Mouse (Mus musculus): ENCODE measurements around the gene Fgfr2.

Fgfr2 gene

DNA sequence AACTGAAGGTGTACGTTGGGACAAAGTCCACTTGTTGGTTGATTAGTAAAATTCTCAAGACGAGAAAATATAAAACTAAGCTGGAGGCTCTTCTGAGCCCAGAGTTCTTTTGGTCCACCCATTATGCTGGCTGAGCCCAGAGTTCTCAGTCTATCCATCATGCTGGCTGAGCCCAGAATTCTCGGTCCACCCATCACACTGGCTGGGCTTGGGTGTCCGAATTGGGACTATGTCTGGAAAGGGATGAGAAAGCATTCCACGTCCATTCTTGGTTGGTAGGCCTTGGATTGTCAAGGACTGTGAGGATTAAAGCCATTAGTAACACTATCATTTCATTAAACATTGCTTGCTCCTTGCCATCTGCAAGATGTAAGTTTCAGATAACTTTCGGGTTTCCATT, 767.4 kb downstream of the Fgfr2 start:
- H3K36me3 ChIP-seq (ENCODE audit: insufficient read depth, low read length): no peaks in the 10 kb centered on the region
- peaks cover 3% of the 10 kb centered on the region; the same call in 1 of the 2 replicates for H3K27me3 ChIP-seq (ENCODE audit: insufficient read depth, low read length)
- no peak overlapping the region for H3K4me3 ChIP-seq (replicated peaks; ENCODE audit: low read length)
- peaks cover 9% of the 10 kb centered on the region for H3K9me3 ChIP-seq (ENCODE audit: low read length)
- TF ChIP-seq NANOG (IDR thresholded peaks at IDR 0.05; ENCODE audit: borderline replicate concordance, low read length) (no peak), POU5F1 (IDR thresholded peaks at IDR 0.05; ENCODE audit: borderline replicate concordance, low read length) (no peak), CTCF (conservative IDR thresholded peaks at IDR 0.05; ENCODE audit: low read length) (no peak)
- peaks cover 13% of the 10 kb centered on the region for H3K4me1 ChIP-seq (replicated peaks; ENCODE audit: low read depth, low read length)

DNA sequence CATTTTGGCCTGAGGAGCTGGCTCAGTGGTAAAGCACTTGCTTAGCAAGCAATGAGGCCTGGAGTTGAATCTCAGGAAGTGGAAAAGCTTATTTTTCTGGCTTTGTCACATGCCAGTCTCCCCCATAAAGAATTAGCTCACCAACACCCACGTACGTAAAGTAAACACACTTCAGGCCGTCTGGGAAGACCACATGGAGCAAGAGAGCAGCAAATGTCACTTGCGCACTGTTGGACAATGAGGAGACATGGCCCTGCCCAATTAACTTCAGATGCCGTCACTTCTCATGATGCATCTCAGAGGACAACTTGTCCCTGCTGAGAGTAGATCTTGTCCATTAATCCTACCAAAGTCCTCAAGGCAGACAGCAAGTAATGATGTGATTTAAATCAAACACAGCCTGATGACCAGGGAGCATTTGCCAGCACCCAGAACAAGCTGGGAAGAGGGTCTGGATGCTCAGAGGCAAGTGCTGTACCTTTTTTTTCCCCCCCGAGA, 774.0 kb downstream of the Fgfr2 start:
- Histone ChIP-seq H3K9me3 (ENCODE audit: low read length) (no peaks in the 10 kb centered on the region), H3K27me3 (ENCODE audit: insufficient read depth, low read length) (no peaks in the 10 kb centered on the region), H3K4me1 (replicated peaks; ENCODE audit: low read depth, low read length) (peaks cover 22% of the 10 kb centered on the region), H3K4me3 (replicated peaks; ENCODE audit: low read length) (no peak overlapping the region), H3K36me3 (ENCODE audit: insufficient read depth, low read length) (no peaks in the 10 kb centered on the region)
- no peak for TF ChIP-seq POU5F1 (IDR thresholded peaks at IDR 0.05; ENCODE audit: borderline replicate concordance, low read length)
- no peak for TF ChIP-seq NANOG (IDR thresholded peaks at IDR 0.05; ENCODE audit: borderline replicate concordance, low read length)
- no peak for TF ChIP-seq CTCF (conservative IDR thresholded peaks at IDR 0.05; ENCODE audit: low read length)

DNA sequence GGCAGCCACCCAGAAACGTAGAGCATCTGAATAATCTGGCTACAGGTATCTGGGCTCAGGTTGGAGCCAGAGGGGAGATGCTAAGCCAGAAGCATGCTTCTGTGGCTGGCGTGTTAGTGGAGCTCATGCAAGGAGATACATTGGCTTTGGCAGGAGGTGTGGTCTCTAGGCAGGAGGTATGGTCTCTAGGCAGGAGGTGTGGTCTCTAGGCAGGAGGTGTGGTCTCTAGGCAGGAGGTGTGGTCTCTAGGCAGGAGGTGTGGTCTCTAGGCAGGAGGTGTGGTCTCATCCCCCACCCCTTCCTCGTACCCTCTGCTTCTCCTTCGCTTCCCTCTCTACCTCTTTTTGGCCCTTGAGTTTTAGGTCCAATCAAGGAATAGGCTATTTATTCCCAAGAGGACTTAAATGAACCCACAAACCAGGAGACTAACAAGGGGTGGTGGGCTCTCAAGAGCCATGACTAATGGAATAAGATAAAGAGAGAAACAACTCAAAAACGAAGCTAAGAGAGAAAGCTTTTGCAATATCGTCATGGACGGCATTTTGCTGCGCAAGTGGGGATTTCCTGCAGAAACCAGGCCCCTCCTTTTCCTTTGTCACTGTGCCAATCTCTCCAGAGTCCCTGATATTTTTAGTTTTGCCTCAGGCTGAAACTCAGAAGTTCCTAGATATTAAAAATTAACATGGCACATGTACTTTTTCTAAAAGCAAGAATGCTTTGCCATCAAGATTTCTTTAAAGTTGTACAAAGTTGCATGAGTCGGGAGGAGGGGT, 775.7 kb downstream of the Fgfr2 start:
- Histone ChIP-seq H3K9me3 (ENCODE audit: low read length) (no peaks in the 10 kb centered on the region), H3K27me3 (ENCODE audit: insufficient read depth, low read length) (no peaks in the 10 kb centered on the region), H3K4me3 (replicated peaks; ENCODE audit: low read length) (no peak overlapping the region), H3K36me3 (ENCODE audit: insufficient read depth, low read length) (no peaks in the 10 kb centered on the region), H3K4me1 (replicated peaks; ENCODE audit: low read depth, low read length) (peaks cover 36% of the 10 kb centered on the region)
- TF ChIP-seq NANOG (IDR thresholded peaks at IDR 0.05; ENCODE audit: borderline replicate concordance, low read length): no peak
- TF ChIP-seq CTCF (conservative IDR thresholded peaks at IDR 0.05; ENCODE audit: low read length): no peak
- no peak for TF ChIP-seq POU5F1 (IDR thresholded peaks at IDR 0.05; ENCODE audit: borderline replicate concordance, low read length)

DNA sequence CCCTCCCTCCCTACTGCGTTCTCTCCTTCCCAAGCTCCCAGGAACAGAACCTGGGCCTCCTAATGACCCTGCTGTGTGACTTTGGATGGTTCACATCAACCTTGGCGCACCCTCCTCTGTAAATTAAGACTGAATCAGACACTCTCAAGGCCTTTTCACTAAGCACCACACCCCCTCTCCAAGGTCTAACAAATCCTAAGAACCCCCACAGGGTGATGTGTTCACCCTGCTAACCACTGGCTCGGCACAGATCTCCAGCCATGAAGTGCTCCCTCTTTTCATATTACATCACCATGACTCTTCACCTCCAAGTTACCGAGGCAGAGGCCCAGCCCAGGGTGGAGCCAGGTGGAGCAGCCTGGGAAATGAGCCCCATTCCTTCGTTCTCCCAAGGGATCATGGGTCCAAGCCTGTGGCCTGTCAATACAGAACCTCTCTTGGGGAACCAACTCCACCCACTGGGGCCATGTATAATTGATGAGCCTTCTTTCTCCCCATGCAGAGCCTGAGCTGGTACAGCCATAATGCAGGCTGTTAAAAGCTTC, 777.6 kb downstream of the Fgfr2 start:
- no peaks in the 10 kb centered on the region for H3K36me3 ChIP-seq (ENCODE audit: insufficient read depth, low read length)
- no peaks in the 10 kb centered on the region for H3K27me3 ChIP-seq (ENCODE audit: insufficient read depth, low read length)
- TF ChIP-seq NANOG (IDR thresholded peaks at IDR 0.05; ENCODE audit: borderline replicate concordance, low read length) (no peak), POU5F1 (IDR thresholded peaks at IDR 0.05; ENCODE audit: borderline replicate concordance, low read length) (no peak), CTCF (conservative IDR thresholded peaks at IDR 0.05; ENCODE audit: low read length) (no peak)

DNA sequence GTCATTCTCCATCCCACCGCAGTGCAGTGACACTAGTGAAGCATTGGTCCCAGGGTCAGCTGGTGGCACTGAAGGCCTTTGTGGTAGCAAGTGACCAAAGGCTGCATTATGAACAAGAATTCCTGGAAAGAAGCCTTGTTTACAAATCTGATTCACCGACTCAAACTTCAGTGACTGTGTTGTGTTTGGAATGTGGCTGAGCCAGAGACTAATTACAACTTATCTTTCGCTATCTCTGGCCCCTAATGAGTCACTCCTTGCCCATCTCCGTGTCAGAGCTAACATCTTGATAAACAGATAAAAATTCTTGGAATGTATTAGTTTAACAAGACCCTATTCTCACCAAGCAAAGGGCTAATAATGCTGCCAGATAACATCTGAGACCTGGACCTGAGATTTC, 778.5 kb downstream of the Fgfr2 start:
- Histone ChIP-seq H3K4me1 (replicated peaks; ENCODE audit: low read depth, low read length) (peaks cover 39% of the 10 kb centered on the region), H3K4me3 (replicated peaks; ENCODE audit: low read length) (no peak overlapping the region), H3K36me3 (ENCODE audit: insufficient read depth, low read length) (no peaks in the 10 kb centered on the region), H3K27me3 (ENCODE audit: insufficient read depth, low read length) (no peaks in the 10 kb centered on the region; the same call in 1 of the 2 replicates), H3K9me3 (ENCODE audit: low read length) (no peaks in the 10 kb centered on the region)
- TF ChIP-seq CTCF (conservative IDR thresholded peaks at IDR 0.05; ENCODE audit: low read length) (no peak), POU5F1 (IDR thresholded peaks at IDR 0.05; ENCODE audit: borderline replicate concordance, low read length) (no peak), NANOG (IDR thresholded peaks at IDR 0.05; ENCODE audit: borderline replicate concordance, low read length) (no peak)

More for the DNA sequence above, 777.6 kb downstream of the Fgfr2 start:
- Histone ChIP-seq H3K4me3 (replicated peaks; ENCODE audit: low read length) (no peak overlapping the region), H3K4me1 (replicated peaks; ENCODE audit: low read depth, low read length) (peaks cover 39% of the 10 kb centered on the region), H3K9me3 (ENCODE audit: low read length) (no peaks in the 10 kb centered on the region)

- H3K36me3 ChIP-seq (ENCODE audit: insufficient read depth, low read length): no peaks in the 10 kb centered on the region
- H3K9me3 ChIP-seq (ENCODE audit: low read length): no peaks in the 10 kb centered on the region
- H3K4me1 ChIP-seq (replicated peaks; ENCODE audit: low read depth, low read length): peaks cover 39% of the 10 kb centered on the region
- TF ChIP-seq NANOG (IDR thresholded peaks at IDR 0.05; ENCODE audit: borderline replicate concordance, low read length): no peak
- no peak for TF ChIP-seq CTCF (conservative IDR thresholded peaks at IDR 0.05; ENCODE audit: low read length)
- TF ChIP-seq POU5F1 (IDR thresholded peaks at IDR 0.05; ENCODE audit: borderline replicate concordance, low read length): no peak
- H3K27me3 ChIP-seq (ENCODE audit: insufficient read depth, low read length): no peaks in the 10 kb centered on the region; the same call in 1 of the 2 replicates
- H3K4me3 ChIP-seq (replicated peaks; ENCODE audit: low read length): no peak overlapping the region
Measured at GRCm38 (mm10) chr7:132343900-132344299, 779.2 kb downstream of the Fgfr2 start.

- no peak overlapping the region for H3K4me3 ChIP-seq (replicated peaks; ENCODE audit: low read length)
- H3K9me3 ChIP-seq (ENCODE audit: low read length): no peaks in the 10 kb centered on the region
- peaks cover 39% of the 10 kb centered on the region for H3K4me1 ChIP-seq (replicated peaks; ENCODE audit: low read depth, low read length)
- H3K36me3 ChIP-seq (ENCODE audit: insufficient read depth, low read length): no peaks in the 10 kb centered on the region
- H3K27me3 ChIP-seq (ENCODE audit: insufficient read depth, low read length): peaks cover 2% of the 10 kb centered on the region; the same call in 1 of the 2 replicates
- TF ChIP-seq NANOG (IDR thresholded peaks at IDR 0.05; ENCODE audit: borderline replicate concordance, low read length) (no peak), POU5F1 (IDR thresholded peaks at IDR 0.05; ENCODE audit: borderline replicate concordance, low read length) (no peak), CTCF (conservative IDR thresholded peaks at IDR 0.05; ENCODE audit: low read length) (no peak)
Measured at GRCm38 (mm10) chr7:132343146-132343545, 780.0 kb downstream of the Fgfr2 start.

DNA sequence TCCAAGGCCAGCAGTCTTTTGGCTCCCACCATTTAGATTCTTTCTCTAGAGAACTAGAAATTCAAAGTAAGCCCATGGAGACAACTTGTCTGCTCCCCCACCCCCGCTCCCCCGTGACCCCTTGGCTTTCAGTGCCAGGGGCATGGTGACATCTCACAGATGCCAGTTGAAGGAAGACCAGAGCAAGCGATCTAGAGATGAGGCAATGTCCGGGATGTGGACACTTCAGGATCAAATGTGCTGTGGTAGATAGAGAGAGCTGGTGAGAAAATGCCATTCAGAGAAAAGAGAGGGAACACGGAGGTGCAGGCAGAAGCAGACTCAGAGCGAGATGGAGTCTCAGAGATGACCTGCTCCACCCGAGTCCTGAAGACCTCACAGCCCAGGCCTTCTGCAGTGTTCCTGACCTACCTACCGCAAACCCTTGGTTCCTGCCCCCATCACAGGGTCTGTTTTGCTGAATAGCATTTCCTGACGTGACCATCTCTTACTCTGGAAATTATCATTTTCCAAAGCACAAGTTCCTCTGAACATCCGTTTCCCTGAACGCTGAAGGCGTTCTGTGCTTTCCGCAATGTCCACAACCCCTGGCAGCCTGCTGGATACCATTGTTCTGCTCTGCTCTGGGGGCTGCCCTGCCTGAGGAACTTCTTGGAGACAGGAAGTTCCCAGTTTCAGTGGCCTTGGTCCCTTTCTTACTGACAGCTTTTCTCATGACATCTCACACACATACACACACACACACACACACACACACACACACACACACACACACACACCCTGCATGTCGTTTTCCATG, 783.9 kb downstream of the Fgfr2 start:
- H3K9me3 ChIP-seq (ENCODE audit: low read length): 0 out of 2 replicates have a peak, but pooled peaks cover 6% of the 10 kb centered on the region
- H3K4me3 ChIP-seq (replicated peaks; ENCODE audit: low read length): no peak overlapping the region
- no peak for TF ChIP-seq POU5F1 (IDR thresholded peaks at IDR 0.05; ENCODE audit: borderline replicate concordance, low read length)
- TF ChIP-seq CTCF (conservative IDR thresholded peaks at IDR 0.05; ENCODE audit: low read length): no peak
- no peak for TF ChIP-seq NANOG (IDR thresholded peaks at IDR 0.05; ENCODE audit: borderline replicate concordance, low read length)

More for the DNA sequence above, 783.9 kb downstream of the Fgfr2 start:
- no peaks in the 10 kb centered on the region for H3K36me3 ChIP-seq (ENCODE audit: insufficient read depth, low read length)
- H3K4me1 ChIP-seq (replicated peaks; ENCODE audit: low read depth, low read length): peaks cover 22% of the 10 kb centered on the region
- H3K27me3 ChIP-seq (ENCODE audit: insufficient read depth, low read length): peaks cover 3% of the 10 kb centered on the region

Measured in E14TG2a.4 (cell line).